ENCODE assay signal across 26 mouse cellular contexts in genomic region chr8:90762390-90762789, GRCm38 (mm10). TPM values are rescaled to one million over a fixed set of nuclear protein-coding genes. Genes with fewer than 3 reads are reported as not detected.
A peak's percentile ranks its signal among the peaks of the same experiment; 100 is the strongest.
DNase-seq lines count a peak whose midpoint lies in the region; ATAC-seq and TF ChIP-seq lines count a peak whose summit lies in the region.
"Had no signal": no experiment of that assay in that cellular context is flagged by ENCODE, and none has a peak within 500 bp of the region (broad histone marks: within the 10 kb centered on the region; RNA-seq: fewer than 3 reads in every experiment).

No protein-coding gene starts in this region.

- H3K4me1 ChIP-seq in forebrain, embryonic 11.5 days (replicated peaks; ENCODE audit: control insufficient read depth, insufficient read depth, low read length): peaks cover 3% of the 10 kb centered on the region; the same call in 1 of the 2 replicates
- H3K4me1 ChIP-seq in forebrain, embryonic 15.5 days: peaks cover 17% of the 10 kb centered on the region
- H3K4me1 ChIP-seq in midbrain, embryonic 11.5 days (ENCODE audit: control insufficient read depth, insufficient read depth, low read length): no peaks in the 10 kb centered on the region
- peaks cover 6% of the 10 kb centered on the region; the same call in 1 of the 2 replicates for H3K4me1 ChIP-seq in midbrain, embryonic 16.5 days (ENCODE audit: control insufficient read depth, insufficient read depth, low read length)
- H3K4me1 ChIP-seq in kidney, embryonic 15.5 days: no peaks in the 10 kb centered on the region
- H3K4me1 ChIP-seq: embryonic facial prominence, embryonic 15.5 days; heart, embryonic 12.5 days; hindbrain, embryonic 12.5 days; stomach, embryonic 15.5 days had no signal

- no peak overlapping the region for H3K9ac ChIP-seq in forebrain, embryonic 11.5 days (ENCODE audit: low read length)
- H3K9ac ChIP-seq in forebrain, embryonic 15.5 days (replicated peaks): no peak overlapping the region
- H3K9ac ChIP-seq in midbrain, embryonic 11.5 days (ENCODE audit: low read length): no peak overlapping the region
- no peak overlapping the region for H3K9ac ChIP-seq in midbrain, embryonic 16.5 days (ENCODE audit: low read depth, low read length)
- no peak overlapping the region for H3K9ac ChIP-seq in kidney, embryonic 15.5 days
- H3K9ac ChIP-seq: embryonic facial prominence, embryonic 15.5 days; heart, embryonic 12.5 days; hindbrain, embryonic 12.5 days; stomach, embryonic 15.5 days had no signal

- no peak overlapping the region for H3K4me2 ChIP-seq in forebrain, embryonic 11.5 days (ENCODE audit: low read depth, low read length, severe bottlenecking)
- no peak overlapping the region for H3K4me2 ChIP-seq in forebrain, embryonic 15.5 days (replicated peaks)
- no peak overlapping the region for H3K4me2 ChIP-seq in midbrain, embryonic 11.5 days
- no peak overlapping the region for H3K4me2 ChIP-seq in midbrain, embryonic 16.5 days (ENCODE audit: low read length)
- no peak overlapping the region for H3K4me2 ChIP-seq in kidney, embryonic 15.5 days
- H3K4me2 ChIP-seq: embryonic facial prominence, embryonic 15.5 days; heart, embryonic 12.5 days; hindbrain, embryonic 12.5 days; stomach, embryonic 15.5 days had no signal

- peak overlapping the region; percentile 46; the same call in 1 of the 2 replicates for H3K27ac ChIP-seq in forebrain, embryonic 11.5 days (ENCODE audit: low read depth, low read length)
- no peak overlapping the region; the same call in 1 of the 2 replicates for H3K27ac ChIP-seq in forebrain, embryonic 15.5 days (replicated peaks)
- 0 out of 2 replicates have a peak overlapping the region, but pooled peaks have one; percentile 20 for H3K27ac ChIP-seq in midbrain, embryonic 11.5 days (ENCODE audit: low read depth, low read length)
- no peak overlapping the region for H3K27ac ChIP-seq in midbrain, embryonic 16.5 days (ENCODE audit: low read length)
- no peak overlapping the region for H3K27ac ChIP-seq in kidney, embryonic 15.5 days
- H3K27ac ChIP-seq: embryonic facial prominence, embryonic 15.5 days; hindbrain, embryonic 12.5 days; kidney, postnatal 0 days; macrophage; stomach, embryonic 15.5 days had no signal

- no peak for TF ChIP-seq CTCF in brain, embryonic 14.5 days (IDR thresholded peaks at IDR 0.05; ENCODE audit: borderline replicate concordance, extremely low read depth, insufficient read depth, insufficient read length)

- no peak for TF ChIP-seq POLR2A in brain, embryonic 14.5 days (IDR thresholded peaks at IDR 0.05; ENCODE audit: borderline replicate concordance, extremely low read depth, insufficient read depth, insufficient read length, poor library complexity, severe bottlenecking)

- H3K36me3 ChIP-seq in forebrain, embryonic 11.5 days (ENCODE audit: control insufficient read depth, insufficient read depth, low read length): no peaks in the 10 kb centered on the region
- H3K36me3 ChIP-seq in forebrain, embryonic 15.5 days: no peaks in the 10 kb centered on the region
- H3K36me3 ChIP-seq in midbrain, embryonic 11.5 days (ENCODE audit: control insufficient read depth, insufficient read depth, low read length): no peaks in the 10 kb centered on the region
- H3K36me3 ChIP-seq in midbrain, embryonic 16.5 days (ENCODE audit: control insufficient read depth, insufficient read depth, low read length): no peaks in the 10 kb centered on the region
- no peaks in the 10 kb centered on the region for H3K36me3 ChIP-seq in kidney, embryonic 15.5 days
- H3K36me3 ChIP-seq: embryonic facial prominence, embryonic 15.5 days; heart, embryonic 12.5 days; hindbrain, embryonic 12.5 days; stomach, embryonic 15.5 days had no signal

- no peak overlapping the region for H3K4me3 ChIP-seq in forebrain, embryonic 11.5 days (ENCODE audit: low read depth, low read length)
- H3K4me3 ChIP-seq in forebrain, embryonic 15.5 days: no peak overlapping the region
- H3K4me3 ChIP-seq in midbrain, embryonic 11.5 days (ENCODE audit: low read depth, low read length): no peak overlapping the region
- no peak overlapping the region for H3K4me3 ChIP-seq in midbrain, embryonic 16.5 days (ENCODE audit: low read depth, low read length)
- H3K4me3 ChIP-seq in kidney, embryonic 15.5 days (replicated peaks): no peak overlapping the region
- H3K4me3 ChIP-seq: embryonic facial prominence, embryonic 15.5 days; heart, embryonic 12.5 days; hindbrain, embryonic 12.5 days; stomach, embryonic 15.5 days had no signal

- no peaks in the 10 kb centered on the region for H3K27me3 ChIP-seq in forebrain, embryonic 11.5 days (ENCODE audit: control insufficient read depth, insufficient read depth, low read length)
- no peaks in the 10 kb centered on the region for H3K27me3 ChIP-seq in forebrain, embryonic 15.5 days
- no peaks in the 10 kb centered on the region for H3K27me3 ChIP-seq in midbrain, embryonic 11.5 days (ENCODE audit: control insufficient read depth, insufficient read depth, low read length)
- H3K27me3 ChIP-seq in midbrain, embryonic 16.5 days (ENCODE audit: control insufficient read depth, insufficient read depth, low read depth, low read length): no peaks in the 10 kb centered on the region
- no peaks in the 10 kb centered on the region for H3K27me3 ChIP-seq in kidney, embryonic 15.5 days
- H3K27me3 ChIP-seq: embryonic facial prominence, embryonic 15.5 days; heart, embryonic 12.5 days; hindbrain, embryonic 12.5 days; stomach, embryonic 15.5 days had no signal

- 0 out of 2 replicates have a peak, but pooled peaks have one; percentile 39 for ATAC-seq in forebrain, embryonic 11.5 days (replicated peaks; ENCODE audit: low FRiP score)
- no peak; the same call in 1 of the 2 replicates for ATAC-seq in forebrain, embryonic 15.5 days (replicated peaks)
- ATAC-seq in midbrain, embryonic 11.5 days (ENCODE audit: low FRiP score): no peak
- no peak for ATAC-seq in midbrain, embryonic 16.5 days
- no peak for ATAC-seq in kidney, embryonic 15.5 days (replicated peaks; ENCODE audit: low FRiP score)

- WGBS in forebrain, embryonic 11.5 days: 82% methylated on average over 7 of the region's 7 CpGs
- 73% methylated on average over 7 of the region's 7 CpGs for WGBS in forebrain, embryonic 15.5 days
- 80% methylated on average over 7 of the region's 7 CpGs for WGBS in midbrain, embryonic 11.5 days
- WGBS in midbrain, embryonic 16.5 days: 73% methylated on average over 7 of the region's 7 CpGs
- 81% methylated on average over 7 of the region's 7 CpGs for WGBS in kidney, embryonic 15.5 days

- no peak for DNase-seq in forebrain, embryonic 11.5 days (ENCODE audit: low spot score)
- no peak for DNase-seq in midbrain, embryonic 11.5 days (ENCODE audit: low spot score, missing footprints)
- DNase-seq in brain, embryonic 14.5 days (ENCODE audit: low read depth): peak; percentile 47
- no peak for DNase-seq in spleen, postnatal 4 days (ENCODE audit: low spot score in 2 of 2)
- DNase-seq: adrenal gland, postnatal 36 days; cerebellum, adult 11 months; cerebellum, adult 9-11 months; gastrocnemius, postnatal 14 days; heart, adult 11 months; heart, postnatal 14 days; kidney, adult 11 months; layer of hippocampus, adult 9-11 months; right cerebral cortex, postnatal 4 days; thymus, adult 2 months; thymus, postnatal 4 days had no signal

- H3K9me3 ChIP-seq in forebrain, embryonic 11.5 days (ENCODE audit: control insufficient read depth, low read length): no peaks in the 10 kb centered on the region; the same call in 1 of the 2 replicates
- H3K9me3 ChIP-seq in forebrain, embryonic 15.5 days: no peaks in the 10 kb centered on the region
- H3K9me3 ChIP-seq in midbrain, embryonic 11.5 days (ENCODE audit: control insufficient read depth, low read length): no peaks in the 10 kb centered on the region
- no peaks in the 10 kb centered on the region for H3K9me3 ChIP-seq in midbrain, embryonic 16.5 days (replicated peaks; ENCODE audit: control insufficient read depth, low read length, poor library complexity, severe bottlenecking)
- H3K9me3 ChIP-seq in kidney, embryonic 15.5 days (replicated peaks): no peaks in the 10 kb centered on the region; the same call in 1 of the 2 replicates
- H3K9me3 ChIP-seq: embryonic facial prominence, embryonic 15.5 days; hindbrain, embryonic 12.5 days; stomach, embryonic 15.5 days had no signal

RNA-seq across cellular contexts. Expression of gene Gm19935, which starts 54.8 kb away (rescaled TPM):
- not detected in 2 replicates for polyA plus RNA-seq in forebrain, embryonic 11.5 days (2014; fragmentation: Nextera tagmentation; extraction: Ambion mirVana)
- polyA plus RNA-seq in forebrain, embryonic 15.5 days (2015; fragmentation: Nextera tagmentation; extraction: Ambion mirVana): 0.19 and 1.1 TPM in 2 replicates
- not detected in 2 replicates for polyA plus RNA-seq in midbrain, embryonic 11.5 days (2014; fragmentation: Nextera tagmentation; extraction: Ambion mirVana)
- polyA plus RNA-seq in midbrain, embryonic 16.5 days (2015; fragmentation: Nextera tagmentation; extraction: Ambion mirVana): 1.2 and 1.8 TPM in 2 replicates
- polyA plus RNA-seq in brain, embryonic 14.5 days (2012; rRNA removed): 0.33 and 1.2 TPM in 2 replicates
- not detected in 2 replicates for polyA plus RNA-seq in kidney, embryonic 15.5 days (2015; fragmentation: Nextera tagmentation; extraction: Ambion mirVana)
- polyA plus RNA-seq: heart, embryonic 12.5 days; liver, adult 2 months; liver, embryonic 16.5 days; macrophage; stomach, embryonic 15.5 days had no signal

Comparison
In these comparisons a context has a peak if more than half of its experiments do, and no peak if none do; other contexts are left out.
1. H3K27ac ChIP-seq: peak in forebrain, embryonic 11.5 days (single experiment) and midbrain, embryonic 11.5 days (single experiment); none in forebrain, embryonic 15.5 days (single experiment), midbrain, embryonic 16.5 days (single experiment) and kidney, embryonic 15.5 days (single experiment).